Mouse (Mus musculus): ENCODE results near the gene Krtap1-4.
"Not testable (repeated sequence)": the region's sequence is repeated elsewhere in the genome, so short reads cannot be mapped to it uniquely, and the experiment has no call there.

Gene Krtap1-4

GRCm38 (mm10) chr11:99583245-99583704 is at the start of gene Krtap1-4:
Krtap1-4 (minus strand) TSS chr11:99583654.
- DNase-seq (ENCODE audit: low spot score), result no peak

GRCm38 (mm10) chr11:99630890-99631289 is 47.4 kb upstream of the Krtap1-4 start:
- no peak for DNase-seq (ENCODE audit: low spot score)

- no peak for DNase-seq (ENCODE audit: low spot score)
Measured at GRCm38 (mm10) chr11:99628138-99628537, 44.7 kb upstream of the Krtap1-4 start, which contains the start of gene Krtap4-1. Krtap4-1 (minus strand) TSS chr11:99628238.

GRCm38 (mm10) chr11:99620335-99620734 is 36.9 kb upstream of the Krtap1-4 start, which contains the start of gene Gm11562:
Gm11562 (minus strand) TSS chr11:99620435.
- DNase-seq (ENCODE audit: low spot score), result no peak

- no peak for DNase-seq (ENCODE audit: low spot score)
Measured at GRCm38 (mm10) chr11:99614796-99615363, 31.4 kb upstream of the Krtap1-4 start, which contains the start of gene Krtap2-4. Krtap2-4 (minus strand) TSS chr11:99614846.

GRCm38 (mm10) chr11:99610089-99610488 is 26.6 kb upstream of the Krtap1-4 start, which contains the start of gene Gm11937:
Gm11937 (minus strand) TSS chr11:99610189.
- DNase-seq (ENCODE audit: low spot score), result not testable (repeated sequence)

- DNase-seq (ENCODE audit: low spot score), result peak; percentile 15
Measured at GRCm38 (mm10) chr11:99609126-99609525, 25.7 kb upstream of the Krtap1-4 start.

- DNase-seq (ENCODE audit: low spot score), result not testable (repeated sequence)
Measured at GRCm38 (mm10) chr11:99603208-99603607, 19.8 kb upstream of the Krtap1-4 start, which contains the start of gene Gm11938. Gm11938 (minus strand) TSS chr11:99603308.

GRCm38 (mm10) chr11:99597742-99598141 is 14.3 kb upstream of the Krtap1-4 start, which contains the start of gene Krtap9-3:
Krtap9-3 (minus strand) TSS chr11:99598105.
- DNase-seq (ENCODE audit: low spot score), result not testable (repeated sequence)

GRCm38 (mm10) chr11:99590981-99591380 is 7.5 kb upstream of the Krtap1-4 start, which contains the start of gene Krtap1-3:
Krtap1-3 (minus strand) TSS chr11:99591339.
- DNase-seq (ENCODE audit: low spot score), result no peak

GRCm38 (mm10) chr11:99585096-99585495 is 1.6 kb upstream of the Krtap1-4 start:
- no peak for DNase-seq (ENCODE audit: low spot score)

- DNase-seq (ENCODE audit: low spot score), result no peak
Measured at GRCm38 (mm10) chr11:99581564-99581963, 1.9 kb downstream of the Krtap1-4 start.

- no peak for DNase-seq (ENCODE audit: low spot score)
Measured at GRCm38 (mm10) chr11:99581051-99581450, 2.4 kb downstream of the Krtap1-4 start.

GRCm38 (mm10) chr11:99580636-99581035 is 2.8 kb downstream of the Krtap1-4 start, which contains the start of gene Krtap1-5:
Krtap1-5 (minus strand) TSS chr11:99581016.
- no peak for DNase-seq (ENCODE audit: low spot score)

- DNase-seq (ENCODE audit: low spot score), result no peak
Measured at GRCm38 (mm10) chr11:99574106-99574505, 9.3 kb downstream of the Krtap1-4 start.

- DNase-seq (ENCODE audit: low spot score), result no peak
Measured at GRCm38 (mm10) chr11:99573164-99573563, 10.3 kb downstream of the Krtap1-4 start.

GRCm38 (mm10) chr11:99566530-99566929 is 16.9 kb downstream of the Krtap1-4 start, which contains the start of gene Krtap3-1:
Krtap3-1 (minus strand) TSS chr11:99566630.
- no peak for DNase-seq (ENCODE audit: low spot score)

- DNase-seq (ENCODE audit: low spot score), result no peak
Measured at GRCm38 (mm10) chr11:99562580-99562979, 20.9 kb downstream of the Krtap1-4 start.

- DNase-seq (ENCODE audit: low spot score), result no peak
Measured at GRCm38 (mm10) chr11:99559366-99559765, 24.1 kb downstream of the Krtap1-4 start, which contains the start of gene Gm11939. Gm11939 (minus strand) TSS chr11:99559466.

GRCm38 (mm10) chr11:99557976-99558745 is 25.3 kb downstream of the Krtap1-4 start:
- DNase-seq (ENCODE audit: low spot score), result no peak

GRCm38 (mm10) chr11:99556753-99557152 is 26.7 kb downstream of the Krtap1-4 start, which contains the start of gene Krtap3-2:
Krtap3-2 (minus strand) TSS chr11:99556853.
- DNase-seq (ENCODE audit: low spot score), result no peak

GRCm38 (mm10) chr11:99556195-99556594 is 27.3 kb downstream of the Krtap1-4 start:
- DNase-seq (ENCODE audit: low spot score), result no peak
